Mouse (Mus musculus) lung, adult 2 months (tissue): ENCODE measurements around the gene Phactr1.

ENCODE experiments used
- CTCF ChIP-seq: fragments of 200-500 bp; IDR thresholded peaks from 2 replicates; pipeline ENCODE4 v1.5.1; 2011; ENCODE audit warnings: mild to moderate bottlenecking, low read length, control low read depth; ENCODE audit not compliant: insufficient read depth
- POLR2A ChIP-seq: fragments of 200-500 bp; IDR thresholded peaks from 2 replicates; pipeline ENCODE4 v1.6.1; 2011; ENCODE audit warnings: low read depth, mild to moderate bottlenecking, control low read depth, low read length, borderline replicate concordance; ENCODE audit errors: extremely low read depth

DNA sequence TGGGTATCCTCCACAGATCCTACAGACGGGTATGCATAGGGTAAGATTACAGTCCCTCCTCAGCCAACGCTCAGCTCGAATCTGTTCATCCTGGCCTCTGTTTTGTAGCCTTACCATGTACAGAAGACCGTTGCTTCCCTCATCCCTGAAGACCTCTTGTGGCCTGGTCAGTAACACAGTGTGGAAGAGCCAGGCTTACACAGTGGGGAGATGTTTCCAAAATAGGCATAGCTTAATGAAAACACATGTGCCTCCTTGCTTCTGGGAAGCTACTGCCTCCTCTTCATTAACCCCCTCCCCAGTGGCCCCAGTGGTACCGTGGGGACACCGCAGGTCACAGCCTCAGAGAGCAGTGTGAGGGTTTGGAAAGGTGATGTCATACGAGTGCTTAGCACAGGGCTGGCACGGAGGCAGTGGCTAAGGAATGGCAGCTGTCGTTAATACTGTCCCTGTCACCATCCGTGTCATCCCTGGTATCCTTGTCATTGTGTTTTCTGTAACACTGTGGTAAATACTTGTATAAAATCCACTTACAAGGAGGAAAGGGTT, 268.4 kb downstream of the Phactr1 start:
- TF ChIP-seq POLR2A (no peak), CTCF (no peak)
